Mouse (Mus musculus) MEL (cell line): ENCODE measurements around the gene Slc46a3. TPM values are rescaled to one million over a fixed set of nuclear protein-coding genes. Genes with fewer than 3 reads are reported as not detected.

Source experiments
- DNase-seq: peaks from one replicate; pipeline ENCODE4 v3.0.0; 2011; ENCODE audit warnings: low read depth, low spot score
- H3K27ac ChIP-seq: 2 replicates; pipeline ENCODE4 v1.5.1; 2012; ENCODE audit warnings: low read depth, mild to moderate bottlenecking, control low read depth, low read length, moderate library complexity; ENCODE audit not compliant: control insufficient read depth
- H3K27me3 ChIP-seq, 2 experiments: fragments of 150-350 bp in 1 of 2; sonication (generic) in 1 of 2; 2 replicates each; pipeline ENCODE4 v1.6.1; 2012; ENCODE audit warnings: low read length in 2 of 2, mild to moderate bottlenecking in 2 of 2, improper control_type of control experiment in 1 of 2, moderate library complexity in 1 of 2; ENCODE audit not compliant: insufficient read depth in 2 of 2, control insufficient read depth in 1 of 2
- H3K36me3 ChIP-seq, 2 experiments: 2 replicates each; pipeline ENCODE4 v1.6.1; 2012 to 2014; ENCODE audit warnings: low read length in 2 of 2, improper control_type of control experiment in 1 of 2, inconsistent platforms in 1 of 2, mild to moderate bottlenecking in 1 of 2; ENCODE audit not compliant: insufficient read depth in 2 of 2, control insufficient read depth in 1 of 2
- H3K4me1 ChIP-seq, 2 experiments: fragments of 150-350 bp in 1 of 2; sonication (generic) in 1 of 2; 2 replicates each; pipeline ENCODE4 v1.6.1; 2012; ENCODE audit warnings: low read length in 2 of 2, improper control_type of control experiment in 1 of 2, mild to moderate bottlenecking in 1 of 2; ENCODE audit not compliant: insufficient read depth in 2 of 2, control insufficient read depth in 1 of 2
- H3K4me3 ChIP-seq, 2 experiments: fragments of 150-350 bp in 1 of 2; sonication (generic) in 1 of 2; 2 replicates each; pipeline ENCODE4 v1.5.1; 2012; ENCODE audit warnings: low read depth in 2 of 2, low read length in 2 of 2, mild to moderate bottlenecking in 2 of 2, moderate library complexity in 2 of 2, control low read depth in 1 of 2, improper control_type of control experiment in 1 of 2; ENCODE audit not compliant: control insufficient read depth in 1 of 2, insufficient read depth in 1 of 2
- H3K79me2 ChIP-seq: 2 replicates; pipeline ENCODE4 v1.6.1; 2012; ENCODE audit warnings: mild to moderate bottlenecking, low read length, moderate library complexity; ENCODE audit not compliant: control insufficient read depth, poor library complexity, insufficient read depth
- H3K9ac ChIP-seq: 2 replicates; pipeline ENCODE4 v1.6.1; 2012; ENCODE audit warnings: low read depth, mild to moderate bottlenecking, control low read depth, low read length, moderate library complexity; ENCODE audit not compliant: control insufficient read depth, poor library complexity, severe bottlenecking
- H3K9me3 ChIP-seq: fragments of 150-350 bp; sonication (generic); replicated peaks from 2 replicates; pipeline ENCODE4 v1.6.1; 2012; ENCODE audit warnings: mild to moderate bottlenecking, low read length, improper control_type of control experiment, moderate library complexity; ENCODE audit not compliant: insufficient read depth
- BHLHE40 ChIP-seq: IDR thresholded peaks from 2 replicates; pipeline ENCODE4 v1.6.1; 2012; ENCODE audit warnings: low read depth, mild to moderate bottlenecking, inconsistent platforms, low read length, improper control_type of control experiment, borderline replicate concordance
- CHD1 ChIP-seq: IDR thresholded peaks from 2 replicates; pipeline ENCODE4 v1.6.1; 2012; ENCODE audit warnings: low read depth, mild to moderate bottlenecking, inconsistent platforms, low read length, improper control_type of control experiment
- CHD2 ChIP-seq: IDR thresholded peaks from 2 replicates; pipeline ENCODE4 v1.6.1; 2011; ENCODE audit warnings: low read length, improper control_type of control experiment
- ELF1 ChIP-seq: IDR thresholded peaks from 2 replicates; pipeline ENCODE4 v1.6.1; 2014; ENCODE audit warnings: low read depth, mild to moderate bottlenecking, inconsistent platforms, low read length, improper control_type of control experiment, moderate library complexity
- EP300 ChIP-seq, 2 experiments: IDR thresholded peaks; 2 replicates each; pipeline ENCODE4 v1.6.1; 2011; ENCODE audit warnings: improper control_type of control experiment in 2 of 2, low read length in 2 of 2, low read depth in 1 of 2, mild to moderate bottlenecking in 1 of 2
- HCFC1 ChIP-seq: IDR thresholded peaks from 2 replicates; pipeline ENCODE4 v1.6.1; 2012; ENCODE audit warnings: low read depth, mild to moderate bottlenecking, inconsistent platforms, low read length, improper control_type of control experiment, moderate library complexity
- JUND ChIP-seq: IDR thresholded peaks from 2 replicates; pipeline ENCODE4 v1.6.1; 2011; ENCODE audit warnings: low read depth, mild to moderate bottlenecking, improper control_type of control experiment, low read length
- KAT2A ChIP-seq: conservative IDR thresholded peaks from 2 replicates; pipeline ENCODE4 v1.6.1; 2012; ENCODE audit warnings: low read depth, low read length, improper control_type of control experiment, inconsistent platforms
- MEF2A ChIP-seq: IDR thresholded peaks from 2 replicates; pipeline ENCODE4 v1.6.1; 2014; ENCODE audit warnings: low read depth, mild to moderate bottlenecking, inconsistent platforms, low read length, improper control_type of control experiment; ENCODE audit not compliant: poor library complexity, insufficient replicate concordance, severe bottlenecking; ENCODE audit errors: extremely low read depth
- MXI1 ChIP-seq: IDR thresholded peaks from 2 replicates; pipeline ENCODE4 v1.6.1; 2011; ENCODE audit warnings: mild to moderate bottlenecking, low read depth, low read length, improper control_type of control experiment
- MYB ChIP-seq: IDR thresholded peaks from 2 replicates; pipeline ENCODE4 v1.6.1; 2011; ENCODE audit warnings: mild to moderate bottlenecking, low read depth, low read length, improper control_type of control experiment
- MYC ChIP-seq: IDR thresholded peaks from 2 replicates; pipeline ENCODE4 v1.6.1; 2011; ENCODE audit warnings: low read depth, mild to moderate bottlenecking, low read length, improper control_type of control experiment, moderate library complexity
- NELFE ChIP-seq: IDR thresholded peaks from 2 replicates; pipeline ENCODE4 v1.6.1; 2011; ENCODE audit warnings: low read depth, low read length, improper control_type of control experiment
- NRF1 ChIP-seq: IDR thresholded peaks from 2 replicates; pipeline ENCODE4 v1.6.1; 2014; ENCODE audit warnings: low read depth, mild to moderate bottlenecking, inconsistent platforms, low read length, improper control_type of control experiment, moderate library complexity; ENCODE audit not compliant: poor library complexity, insufficient read depth, severe bottlenecking
- POLR2A ChIP-seq, 2 experiments: IDR thresholded peaks; 2 replicates each; pipeline ENCODE4 v1.6.1; 2011 to 2012; ENCODE audit warnings: low read length in 2 of 2, mild to moderate bottlenecking in 2 of 2, control low read depth in 1 of 2, improper control_type of control experiment in 1 of 2, low read depth in 1 of 2, moderate library complexity in 1 of 2; ENCODE audit not compliant: control insufficient read depth in 1 of 2, insufficient read depth in 1 of 2, poor library complexity in 1 of 2
- POLR2AphosphoS5 ChIP-seq: IDR thresholded peaks from 2 replicates; pipeline ENCODE4 v1.6.1; 2012; ENCODE audit warnings: low read depth, borderline replicate concordance, mild to moderate bottlenecking, inconsistent platforms, low read length, moderate library complexity, mixed read lengths
- RCOR1 ChIP-seq: IDR thresholded peaks from 2 replicates; pipeline ENCODE4 v1.6.1; 2012; ENCODE audit warnings: low read depth, mild to moderate bottlenecking, inconsistent platforms, low read length, improper control_type of control experiment
- SMC3 ChIP-seq: IDR thresholded peaks from 2 replicates; pipeline ENCODE4 v1.6.1; 2011; ENCODE audit warnings: low read depth, low read length, improper control_type of control experiment
- TAL1 ChIP-seq: IDR thresholded peaks from 2 replicates; pipeline ENCODE4 v1.6.1; 2012; ENCODE audit warnings: mild to moderate bottlenecking, inconsistent platforms, low read length, moderate library complexity, mixed read lengths
- TBP ChIP-seq: IDR thresholded peaks from 2 replicates; pipeline ENCODE4 v1.8.0; 2011; ENCODE audit warnings: low read depth, low read length, improper control_type of control experiment
- TCF12 ChIP-seq: IDR thresholded peaks from 2 replicates; pipeline ENCODE4 v1.6.1; 2014; ENCODE audit warnings: low read depth, mild to moderate bottlenecking, inconsistent platforms, low read length, improper control_type of control experiment, moderate library complexity
- UBTF ChIP-seq: IDR thresholded peaks from 2 replicates; pipeline ENCODE4 v1.6.1; 2012; ENCODE audit warnings: low read depth, mild to moderate bottlenecking, inconsistent platforms, low read length, improper control_type of control experiment, moderate library complexity, borderline replicate concordance; ENCODE audit not compliant: insufficient read depth
- USF2 ChIP-seq, 2 experiments: IDR thresholded peaks; 2 replicates each; pipeline ENCODE4 v1.6.1; 2011 to 2012; ENCODE audit warnings: improper control_type of control experiment in 2 of 2, low read length in 2 of 2, borderline replicate concordance in 1 of 2, inconsistent platforms in 1 of 2, low read depth in 1 of 2, mild to moderate bottlenecking in 1 of 2; ENCODE audit not compliant: insufficient read depth in 1 of 2
- ZKSCAN1 ChIP-seq: IDR thresholded peaks from 2 replicates; pipeline ENCODE4 v1.6.1; 2012; ENCODE audit warnings: low read depth, mild to moderate bottlenecking, inconsistent platforms, low read length, improper control_type of control experiment, moderate library complexity
- ZNF384 ChIP-seq: IDR thresholded peaks from 2 replicates; pipeline ENCODE4 v1.6.1; 2012; ENCODE audit warnings: low read depth, mild to moderate bottlenecking, inconsistent platforms, low read length, improper control_type of control experiment
- polyA plus RNA-seq, 2 experiments: library from polyadenylated mRNA; stranded (reverse) in 1 of 2; unstranded in 1 of 2; fragments of >175 nt in 1 of 2; fragments of >200 nt in 1 of 2; gene quantifications; 2 replicates each; pipeline versions ENCODE4 v1.2.1 to v1.2.4; 2012; ENCODE audit warnings: low replicate concordance in 2 of 2, low read depth in 1 of 2; ENCODE audit not compliant: insufficient read length in 2 of 2, insufficient read depth in 1 of 2, missing spikeins in 1 of 2
- total RNA-seq: library from RNA; depleted of rRNA; stranded (reverse); fragments of 300-350 nt; gene quantifications from 2 replicates; pipeline ENCODE4 v1.2.3, GENCODE M21; 2012

The Slc46a3 gene
- total and polyA plus RNA-seq, 3 experiments: 3.0 to 7.7 TPM; not detected in 1

GRCm38 (mm10) chr5:147843340-147843739 lies 51.3 kb downstream of the Slc46a3 start:
- no peaks in the 10 kb centered on the region for H3K36me3 ChIP-seq
- no peak overlapping the region for H3K27ac ChIP-seq
- no peak overlapping the region for H3K9ac ChIP-seq
- no peaks in the 10 kb centered on the region for H3K4me1 ChIP-seq
- H3K4me3 ChIP-seq: no peak overlapping the region
- H3K27me3 ChIP-seq: no peaks in the 10 kb centered on the region
- TF ChIP-seq ZKSCAN1 (no peak), MYB (no peak), NRF1 (no peak), CHD2 (no peak), KAT2A (no peak), ELF1 (no peak), TBP (no peak), NELFE (no peak), MYC (no peak), MEF2A (no peak), TCF12 (no peak), SMC3 (no peak)
- H3K9me3 ChIP-seq: no peaks in the 10 kb centered on the region
- no peak for DNase-seq
- H3K79me2 ChIP-seq: no peaks in the 10 kb centered on the region

GRCm38 (mm10) chr5:147839418-147839817 lies 55.2 kb downstream of the Slc46a3 start:
- no peak for DNase-seq
- H3K79me2 ChIP-seq: no peaks in the 10 kb centered on the region
- H3K4me1 ChIP-seq: no peaks in the 10 kb centered on the region
- no peak overlapping the region for H3K4me3 ChIP-seq
- no peak for TF ChIP-seq MXI1
- TF ChIP-seq POLR2AphosphoS5: no peak
- TF ChIP-seq POLR2A (IDR thresholded peaks at IDR 0.05; ENCODE audit: control insufficient read depth in 1 of 2, insufficient read depth in 1 of 2, low read depth in 1 of 2, low read length in 2 of 2, poor library complexity in 1 of 2): no peak
- no peak for TF ChIP-seq BHLHE40
- no peak for TF ChIP-seq TAL1
- TF ChIP-seq MEF2A: no peak
- TF ChIP-seq HCFC1: no peak
- TF ChIP-seq NELFE: no peak
- no peak for TF ChIP-seq RCOR1
- TF ChIP-seq TCF12: no peak
- TF ChIP-seq USF2 (IDR thresholded peaks at IDR 0.05; ENCODE audit: borderline replicate concordance in 1 of 2, insufficient read depth in 1 of 2, low read depth in 1 of 2, low read length in 2 of 2): no peak
- no peak for TF ChIP-seq SMC3
- no peak for TF ChIP-seq JUND
- TF ChIP-seq MYC: no peak
- TF ChIP-seq EP300 (IDR thresholded peaks at IDR 0.05; ENCODE audit: low read depth in 1 of 2, low read length in 2 of 2): no peak
- TF ChIP-seq CHD1: no peak
- TF ChIP-seq ZNF384: no peak
- no peak for TF ChIP-seq UBTF
- no peak overlapping the region for H3K27ac ChIP-seq
- no peak overlapping the region for H3K9ac ChIP-seq
- H3K36me3 ChIP-seq: no peaks in the 10 kb centered on the region
- H3K27me3 ChIP-seq: peaks cover 0 to 1% of the 10 kb centered on the region in 2 experiments; a peak in 1 of 4 replicates
- H3K9me3 ChIP-seq: no peaks in the 10 kb centered on the region
